Mouse (Mus musculus) megakaryocyte-erythroid progenitor cell, adult 5-6 weeks (primary cell): ENCODE measurements around the gene Arfip2. TPM values are rescaled to one million over a fixed set of nuclear protein-coding genes. Genes with fewer than 3 reads are reported as not detected.

Experiments
- ATAC-seq: replicated peaks from 2 replicates; pipeline ENCODE4 v1.8.0; 2016; ENCODE audit warnings: mild to moderate bottlenecking, inconsistent platforms; ENCODE audit not compliant: severe bottlenecking, poor library complexity, low FRiP score, low TSS enrichment
- total RNA-seq, 2 experiments: library from RNA; stranded (forward) in 1 of 2; stranded (reverse) in 1 of 2; fragments of 200-1000, 215-1000 nt in 1 of 2; fragments of >200 nt in 1 of 2; fragmentation: Nextera tagmentation in 1 of 2; gene quantifications; 2 replicates each; pipeline ENCODE4 v1.2.3; 2014 to 2017

Gene Arfip2
- total RNA-seq, 2 experiments from 2014 or later: 32.1 to 67.3 TPM

DNA sequence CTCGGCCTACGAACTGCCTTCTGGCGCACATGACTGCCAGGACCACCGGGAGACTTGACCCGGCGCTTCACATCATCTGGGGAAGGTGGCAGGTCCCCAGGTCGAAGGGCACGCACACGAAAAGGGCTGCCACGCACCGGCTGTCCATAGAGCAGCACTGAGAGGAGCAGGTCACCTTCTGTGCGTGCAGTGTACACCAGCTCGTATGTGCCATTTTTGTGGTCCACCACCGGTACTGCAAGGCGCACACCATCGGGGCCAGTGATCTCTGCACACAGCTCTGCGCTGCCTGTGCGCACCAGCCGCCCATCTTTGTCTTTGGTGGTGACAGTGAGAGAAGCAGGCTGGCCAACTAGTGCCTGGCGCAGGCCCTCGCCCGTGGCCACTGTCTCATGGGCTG lies 22.4 kb downstream of the Arfip2 start:
- ATAC-seq: no peak

DNA sequence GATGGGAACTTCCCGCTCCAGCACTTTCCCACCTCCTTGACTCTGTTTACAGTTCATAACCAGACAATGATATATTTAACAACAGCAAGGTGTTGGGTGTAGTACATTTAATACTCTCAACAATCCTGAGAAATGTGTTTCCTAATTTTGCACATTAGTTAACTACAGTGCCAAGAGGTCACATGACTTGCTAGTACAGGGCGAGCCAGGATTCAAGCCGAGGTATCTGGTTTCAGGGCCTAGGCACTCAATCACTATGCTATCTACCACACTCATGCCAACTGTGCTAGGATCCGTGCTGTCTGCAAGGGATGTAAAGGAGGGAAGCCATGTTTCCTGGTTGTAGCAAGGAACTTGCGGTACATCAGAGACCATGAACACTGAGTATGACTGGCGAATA lies 23.7 kb downstream of the Arfip2 start:
- no peak; the same call in 1 of the 2 replicates for ATAC-seq

DNA sequence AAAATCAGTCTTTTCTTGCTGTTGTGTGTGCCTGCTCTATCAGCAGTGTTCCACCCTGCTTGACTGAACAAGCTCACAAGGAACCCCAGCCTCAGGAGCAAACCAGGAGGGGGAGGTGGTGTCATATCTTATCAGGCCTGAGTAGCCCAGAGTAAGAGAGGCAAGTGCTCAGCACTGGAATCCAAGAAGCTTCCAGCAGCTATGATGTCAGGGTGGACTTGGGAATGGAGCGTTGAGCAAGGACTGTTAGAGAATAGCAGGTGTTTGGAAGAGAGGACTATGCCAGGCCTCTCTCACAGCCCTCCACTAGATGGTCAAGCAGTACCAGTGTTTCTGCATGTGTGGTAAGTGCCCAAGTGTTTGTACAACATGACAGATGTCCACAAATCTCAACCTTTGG lies 24.5 kb downstream of the Arfip2 start:
- 0 out of 2 replicates have a peak, but pooled peaks have one; percentile 38 for ATAC-seq

DNA sequence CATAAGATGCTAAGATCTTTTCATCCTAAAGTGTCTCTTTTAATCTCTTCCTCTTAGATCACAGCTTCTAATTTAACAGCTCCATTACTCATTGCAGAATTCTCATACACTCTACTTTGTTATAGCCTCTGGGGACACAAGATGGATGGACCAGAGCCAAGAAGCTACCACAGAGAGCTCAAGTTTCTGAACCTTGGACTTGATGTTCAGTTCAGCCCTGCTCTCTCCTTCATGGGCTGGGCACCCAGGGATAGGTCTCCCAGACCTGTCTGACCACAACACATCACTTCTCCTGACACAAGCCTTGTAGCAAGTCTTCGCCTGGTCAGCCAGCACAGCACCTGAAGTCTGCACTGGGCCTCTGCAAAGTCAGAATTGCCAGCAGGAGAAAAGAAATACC lies 25.8 kb downstream of the Arfip2 start:
- ATAC-seq: no peak

DNA sequence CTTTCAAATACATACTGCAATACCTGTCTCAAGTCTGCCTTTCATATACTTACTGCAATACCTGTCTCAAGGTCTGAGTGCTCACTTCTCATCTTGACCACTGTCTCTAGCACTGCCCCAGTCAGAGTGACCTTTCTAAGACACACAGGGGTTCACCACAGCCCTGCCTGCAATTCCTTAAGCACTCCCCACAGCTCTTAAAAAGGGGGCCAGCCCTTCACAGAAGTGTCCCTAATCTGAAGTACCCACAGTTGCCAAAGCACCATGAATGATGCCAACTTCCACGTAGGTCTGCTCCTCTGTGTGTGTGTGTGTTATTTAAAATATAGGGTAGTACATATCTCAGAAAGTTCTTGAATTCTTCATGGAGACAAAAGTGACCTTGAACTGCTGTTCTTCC lies 28.4 kb downstream of the Arfip2 start:
- no peak for ATAC-seq

DNA sequence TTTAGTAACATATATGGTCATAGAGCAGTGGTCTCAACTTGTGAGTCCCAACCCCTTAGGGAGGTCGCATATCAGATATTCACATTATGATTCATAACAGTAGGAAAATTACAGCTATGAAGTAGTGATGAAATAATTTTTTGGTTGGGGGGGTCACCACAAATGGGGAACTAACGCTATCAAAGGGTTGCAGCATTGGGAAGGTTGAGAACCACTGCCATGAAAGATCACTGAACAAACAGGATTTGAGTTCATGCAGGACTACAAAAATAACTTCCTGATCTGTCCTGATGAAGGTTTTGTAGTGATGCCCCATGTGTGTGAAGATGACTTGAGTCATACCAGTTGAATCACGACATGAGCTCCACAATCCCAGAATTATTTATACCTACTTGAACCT lies 31.7 kb downstream of the Arfip2 start:
- no peak for ATAC-seq

DNA sequence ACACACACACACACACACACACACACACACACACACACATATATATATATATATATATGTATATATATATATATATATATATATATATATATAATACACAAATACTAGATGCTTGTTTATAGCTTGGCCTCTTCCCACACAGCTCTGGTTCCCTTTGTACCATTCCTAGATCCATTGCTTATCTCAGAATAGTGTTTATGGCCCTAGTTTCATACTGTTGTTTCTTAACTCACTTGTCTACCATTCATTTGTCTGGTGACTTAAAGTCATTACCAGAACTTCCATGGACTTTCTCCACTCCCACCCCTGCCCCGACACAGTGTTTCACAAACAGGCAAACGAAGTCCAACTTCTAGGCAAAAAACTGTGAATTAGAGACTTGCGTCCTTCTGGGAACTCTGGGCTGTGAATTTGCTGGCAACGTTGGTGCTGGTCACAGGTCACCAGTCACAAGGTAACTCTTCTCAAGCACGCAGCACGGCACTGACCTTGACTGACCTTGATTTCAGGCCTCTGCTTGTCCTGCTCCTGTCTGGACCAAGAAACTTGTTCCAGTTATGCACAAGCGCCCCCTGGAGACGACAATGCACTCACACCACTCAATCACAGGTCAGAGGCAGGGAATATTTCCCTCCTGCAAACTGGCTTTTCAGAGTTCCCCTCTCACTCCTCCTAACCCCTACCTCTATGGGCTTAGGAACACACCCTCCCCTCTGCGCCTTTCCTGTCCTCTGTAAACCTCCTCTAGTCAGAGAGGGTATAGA lies 37.2 kb downstream of the Arfip2 start:
- ATAC-seq: peak; percentile 91

DNA sequence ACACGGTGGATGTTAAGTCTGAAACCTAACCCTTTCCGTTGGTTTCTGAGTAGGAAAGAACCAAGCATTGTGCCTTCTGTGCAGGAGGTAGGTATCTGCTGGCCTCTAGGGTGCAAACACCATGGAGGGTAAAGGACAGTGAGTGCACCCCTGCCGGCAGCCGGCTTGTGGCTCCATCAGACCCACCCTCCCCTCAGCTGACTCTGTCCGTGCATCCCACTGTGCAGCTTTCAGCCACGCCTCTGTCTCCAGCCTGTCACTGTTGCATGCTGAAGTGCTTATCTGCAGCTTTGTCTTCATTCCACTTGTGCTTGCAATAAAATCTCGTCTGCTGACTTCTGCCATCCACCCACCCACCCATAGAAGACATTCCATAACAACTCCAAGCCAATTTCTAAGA lies 50.1 kb downstream of the Arfip2 start:
- no peak for ATAC-seq

DNA sequence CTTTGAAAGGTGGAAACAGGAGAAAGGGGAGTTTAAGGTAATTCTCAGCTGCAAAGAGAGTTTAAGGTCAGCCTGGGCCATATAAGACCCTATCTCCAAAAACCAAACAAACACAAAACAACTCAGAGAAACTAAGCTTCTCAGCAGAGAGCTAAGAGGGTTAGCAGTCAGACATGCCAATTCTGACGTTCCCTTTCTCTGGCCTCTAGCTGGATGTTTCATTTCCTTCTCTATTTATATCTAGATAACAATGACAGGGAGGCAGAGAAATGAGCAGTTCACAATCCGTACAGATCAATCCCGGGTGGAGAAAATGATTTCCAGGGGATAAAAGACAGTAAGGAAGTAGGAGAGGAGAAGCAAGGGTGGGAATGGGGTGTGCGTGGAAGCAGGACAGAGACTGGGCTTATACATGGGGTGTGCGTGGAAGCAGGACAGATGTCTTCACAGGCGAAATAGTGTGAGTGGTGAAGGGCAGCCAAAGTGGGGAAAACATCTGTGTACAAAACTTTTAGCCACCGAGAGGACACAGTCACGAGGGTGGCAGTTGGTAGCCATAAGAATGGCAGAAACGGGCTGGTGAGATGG lies 51.8 kb downstream of the Arfip2 start:
- no peak for ATAC-seq

Other genes with a start within 250 kb of the Arfip2 start
- gene Fam160a2, start 240.4 kb downstream of the Arfip2 start, total RNA-seq (2014; fragmentation: Nextera tagmentation): 24.6 and 31.9 TPM in 2 replicates
- gene Fam160a2, start 240.4 kb downstream of the Arfip2 start, total RNA-seq (2017): 9.8 and 15.1 TPM in 2 replicates
- gene Cnga4, start 235.8 kb downstream of the Arfip2 start, total RNA-seq (2014; fragmentation: Nextera tagmentation): not detected in 2 replicates
- not detected in 2 replicates for gene Cnga4, start 235.8 kb downstream of the Arfip2 start, total RNA-seq (2017)
- not detected in 2 replicates for gene Cckbr, start 214.7 kb downstream of the Arfip2 start, total RNA-seq (2014; fragmentation: Nextera tagmentation)
- not detected in 2 replicates for gene Cckbr, start 214.7 kb downstream of the Arfip2 start, total RNA-seq (2017)
- not detected in 2 replicates for gene Cavin3, start 158.1 kb downstream of the Arfip2 start, total RNA-seq (2014; fragmentation: Nextera tagmentation)
- 0.61 and 0.75 TPM in 2 replicates for gene Cavin3, start 158.1 kb downstream of the Arfip2 start, total RNA-seq (2017)
- 17.5 and 17.6 TPM in 2 replicates for gene Smpd1, start 86.1 kb downstream of the Arfip2 start, total RNA-seq (2014; fragmentation: Nextera tagmentation)
- 17.1 and 20.1 TPM in 2 replicates for gene Smpd1, start 86.1 kb downstream of the Arfip2 start, total RNA-seq (2017)
- gene Apbb1, start 58.8 kb downstream of the Arfip2 start, total RNA-seq (2014; fragmentation: Nextera tagmentation): not detected in 2 replicates
- 0.56 TPM in 1 of 2 replicates, not detected in the other for gene Apbb1, start 58.8 kb downstream of the Arfip2 start, total RNA-seq (2017)
- gene Hpx, start 40.3 kb downstream of the Arfip2 start, total RNA-seq (2014; fragmentation: Nextera tagmentation): not detected in 2 replicates
- not detected in 2 replicates for gene Hpx, start 40.3 kb downstream of the Arfip2 start, total RNA-seq (2017)
- gene Trim3, start 6.8 kb downstream of the Arfip2 start, total RNA-seq (2014; fragmentation: Nextera tagmentation): 12.0 and 13.4 TPM in 2 replicates
- 0.84 and 3.5 TPM in 2 replicates for gene Trim3, start 6.8 kb downstream of the Arfip2 start, total RNA-seq (2017)
- gene Timm10b, start 360 bp downstream of the Arfip2 start, total RNA-seq (2014; fragmentation: Nextera tagmentation): 61.3 and 68.5 TPM in 2 replicates
- 56.7 and 98.8 TPM in 2 replicates for gene Timm10b, start 360 bp downstream of the Arfip2 start, total RNA-seq (2017)
- 0.15 and 6.2 TPM in 2 replicates for gene Gm45799, start 136 bp upstream of the Arfip2 start, total RNA-seq (2014; fragmentation: Nextera tagmentation)
- 5.2 TPM in 1 of 2 replicates, not detected in the other for gene Gm45799, start 136 bp upstream of the Arfip2 start, total RNA-seq (2017)
- 0.47 and 0.90 TPM in 2 replicates for gene Dnhd1, start 10.4 kb upstream of the Arfip2 start, total RNA-seq (2014; fragmentation: Nextera tagmentation)
- gene Dnhd1, start 10.4 kb upstream of the Arfip2 start, total RNA-seq (2017): 0.19 and 0.76 TPM in 2 replicates
- 134 and 140 TPM in 2 replicates for gene Ilk, start 96.2 kb upstream of the Arfip2 start, total RNA-seq (2014; fragmentation: Nextera tagmentation)
- gene Ilk, start 96.2 kb upstream of the Arfip2 start, total RNA-seq (2017): 117 and 130 TPM in 2 replicates
- 46.4 and 52.3 TPM in 2 replicates for gene Rrp8, start 97.0 kb upstream of the Arfip2 start, total RNA-seq (2014; fragmentation: Nextera tagmentation)
- 42.7 and 85.2 TPM in 2 replicates for gene Rrp8, start 97.0 kb upstream of the Arfip2 start, total RNA-seq (2017)
- 333 and 378 TPM in 2 replicates for gene Taf10, start 103.9 kb upstream of the Arfip2 start, total RNA-seq (2014; fragmentation: Nextera tagmentation)
- 181 and 219 TPM in 2 replicates for gene Taf10, start 103.9 kb upstream of the Arfip2 start, total RNA-seq (2017)
- 80.7 and 98.6 TPM in 2 replicates for gene Tpp1, start 111.8 kb upstream of the Arfip2 start, total RNA-seq (2014; fragmentation: Nextera tagmentation)
- gene Tpp1, start 111.8 kb upstream of the Arfip2 start, total RNA-seq (2017): 26.8 and 37.9 TPM in 2 replicates
- gene Dchs1, start 147.2 kb upstream of the Arfip2 start, total RNA-seq (2014; fragmentation: Nextera tagmentation): not detected in 2 replicates
- not detected in 2 replicates for gene Dchs1, start 147.2 kb upstream of the Arfip2 start, total RNA-seq (2017)
- gene Mrpl17, start 170.7 kb upstream of the Arfip2 start, total RNA-seq (2014; fragmentation: Nextera tagmentation): 144 and 184 TPM in 2 replicates
- gene Mrpl17, start 170.7 kb upstream of the Arfip2 start, total RNA-seq (2017): 31.6 and 60.6 TPM in 2 replicates